Mouse (Mus musculus) erythroblast, embryonic 14.5 days (primary cell): ENCODE results near the gene Gm49366.

Source experiments
- GATA1 ChIP-seq: IDR thresholded peaks from 2 replicates; pipeline ENCODE4 v1.6.1; 2012; ENCODE audit warnings: low read length, inconsistent platforms, mixed read lengths
- TAL1 ChIP-seq: IDR thresholded peaks from 3 replicates; pipeline ENCODE4 v1.6.1; 2012; ENCODE audit warnings: low read length, inconsistent platforms, mixed read lengths

DNA sequence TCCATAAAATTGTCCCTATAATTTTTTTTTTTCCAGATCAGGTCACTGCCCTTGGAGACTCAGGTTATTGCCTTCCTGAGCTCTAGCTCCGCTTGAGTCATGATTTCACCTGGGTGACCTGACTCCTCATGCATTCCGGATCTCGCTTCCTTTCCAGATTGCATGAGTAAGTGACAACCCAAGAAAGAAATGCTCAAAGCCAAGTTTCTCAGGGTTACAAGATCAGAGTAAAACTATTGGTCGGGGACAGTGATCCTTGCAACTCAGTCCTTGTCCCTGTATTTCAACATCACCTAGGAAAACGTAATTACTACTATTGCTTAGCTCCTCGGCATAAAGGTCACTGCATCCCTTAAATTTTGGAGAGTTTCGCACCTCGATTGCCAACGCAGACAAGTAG lies 30.3 kb downstream of the Gm49366 start, which contains the start of gene Acot5:
- TF ChIP-seq TAL1, result no peak
- TF ChIP-seq GATA1, result no peak
